Mouse (Mus musculus) megakaryocyte, embryonic 14.5 days (primary cell): Measurements from ENCODE around the gene Minos1. TPM values are rescaled to one million over a fixed set of nuclear protein-coding genes. Genes with fewer than 3 reads are reported as not detected.

Experiments
- H3K27me3 ChIP-seq: replicated peaks from 2 replicates; pipeline ENCODE3; 2012; ENCODE audit warnings: inconsistent platforms
- H3K36me3 ChIP-seq: replicated peaks from 2 replicates; pipeline ENCODE3; 2012; ENCODE audit warnings: low read length, inconsistent platforms, mixed read lengths
- H3K4me1 ChIP-seq: 2 replicates; pipeline ENCODE4 v1.6.1; 2012; ENCODE audit warnings: inconsistent platforms
- H3K4me3 ChIP-seq: replicated peaks from 2 replicates; pipeline ENCODE3; 2012; ENCODE audit warnings: moderate library complexity, mild to moderate bottlenecking, inconsistent platforms
- H3K9me3 ChIP-seq: 2 replicates; pipeline ENCODE4 v1.6.1; 2012; ENCODE audit warnings: inconsistent platforms
- FLI1 ChIP-seq: IDR thresholded peaks from 2 replicates; pipeline ENCODE4 v1.6.1; 2012; ENCODE audit warnings: low read length, inconsistent platforms, mixed read lengths
- GATA1 ChIP-seq: IDR thresholded peaks from 3 replicates; pipeline ENCODE4 v1.6.1; 2012; ENCODE audit warnings: mixed read lengths, low read length, inconsistent platforms, borderline replicate concordance
- polyA plus RNA-seq: library from polyadenylated mRNA; stranded (reverse); fragments of >175 nt; gene quantifications from 2 replicates; pipeline ENCODE4 v1.2.3, GENCODE M21; 2012; ENCODE audit warnings: low replicate concordance; ENCODE audit not compliant: insufficient read depth

Gene Minos1
- polyA plus RNA-seq, 1 experiment: 27.4 TPM

GRCm38 (mm10) chr4:139167107-139167506 lies 36.2 kb upstream of the Minos1 start:
- H3K4me3 ChIP-seq: no peak overlapping the region
- H3K36me3 ChIP-seq: no peaks in the 10 kb centered on the region
- peaks cover 29% of the 10 kb centered on the region for H3K27me3 ChIP-seq
- H3K4me1 ChIP-seq: 0 out of 2 replicates have a peak, but pooled peaks cover 5% of the 10 kb centered on the region
- TF ChIP-seq FLI1 (no peak), GATA1 (no peak)
- H3K9me3 ChIP-seq: peaks cover 7% of the 10 kb centered on the region; the same call in 1 of the 2 replicates

- Histone ChIP-seq H3K27me3 (peaks cover 27% of the 10 kb centered on the region), H3K4me1 (0 out of 2 replicates have a peak, but pooled peaks cover 5% of the 10 kb centered on the region), H3K36me3 (no peaks in the 10 kb centered on the region), H3K9me3 (peaks cover 7% of the 10 kb centered on the region; the same call in 1 of the 2 replicates), H3K4me3 (no peak overlapping the region)
- TF ChIP-seq FLI1: no peak
- TF ChIP-seq GATA1: no peak
These were observed 35.3 kb upstream of the Minos1 start for GRCm38 (mm10) chr4:139166244-139166643.

- peaks cover 7% of the 10 kb centered on the region; the same call in 1 of the 2 replicates for H3K9me3 ChIP-seq
- no peak overlapping the region for H3K4me3 ChIP-seq
- H3K36me3 ChIP-seq: no peaks in the 10 kb centered on the region
- peaks cover 30% of the 10 kb centered on the region for H3K27me3 ChIP-seq
- 0 out of 2 replicates have a peak, but pooled peaks cover 5% of the 10 kb centered on the region for H3K4me1 ChIP-seq
- TF ChIP-seq GATA1 (no peak), FLI1 (no peak)
These were observed 34.3 kb upstream of the Minos1 start for GRCm38 (mm10) chr4:139165259-139165658.

- no peaks in the 10 kb centered on the region for H3K36me3 ChIP-seq
- TF ChIP-seq FLI1 (no peak), GATA1 (no peak)
- H3K9me3 ChIP-seq: peaks cover 14% of the 10 kb centered on the region; the same call in 1 of the 2 replicates
These were observed 33.2 kb upstream of the Minos1 start for GRCm38 (mm10) chr4:139164082-139164481.

GRCm38 (mm10) chr4:139161076-139161475 lies 30.2 kb upstream of the Minos1 start:
- H3K9me3 ChIP-seq: peaks cover 14% of the 10 kb centered on the region; the same call in 1 of the 2 replicates
- TF ChIP-seq FLI1 (no peak), GATA1 (no peak)
- no peaks in the 10 kb centered on the region for H3K4me1 ChIP-seq
- H3K36me3 ChIP-seq: no peaks in the 10 kb centered on the region
- no peak overlapping the region for H3K4me3 ChIP-seq
- H3K27me3 ChIP-seq: peaks cover 40% of the 10 kb centered on the region

More at GRCm38 (mm10) chr4:139164082-139164481, 33.2 kb upstream of the Minos1 start:
- peaks cover 27% of the 10 kb centered on the region for H3K27me3 ChIP-seq
- no peaks in the 10 kb centered on the region for H3K4me1 ChIP-seq
- H3K4me3 ChIP-seq: no peak overlapping the region

- peaks cover 42% of the 10 kb centered on the region for H3K27me3 ChIP-seq
- no peaks in the 10 kb centered on the region for H3K36me3 ChIP-seq
- peaks cover 14% of the 10 kb centered on the region; the same call in 1 of the 2 replicates for H3K9me3 ChIP-seq
- H3K4me1 ChIP-seq: no peaks in the 10 kb centered on the region
- no peak overlapping the region for H3K4me3 ChIP-seq
- TF ChIP-seq GATA1 (no peak), FLI1 (no peak)
These were observed 27.4 kb upstream of the Minos1 start for GRCm38 (mm10) chr4:139158350-139158749.

- no peak for TF ChIP-seq FLI1
- peaks cover 42% of the 10 kb centered on the region for H3K27me3 ChIP-seq
- no peak overlapping the region for H3K4me3 ChIP-seq
- H3K4me1 ChIP-seq: no peaks in the 10 kb centered on the region
- peaks cover 7% of the 10 kb centered on the region; the same call in 1 of the 2 replicates for H3K9me3 ChIP-seq
- H3K36me3 ChIP-seq: no peaks in the 10 kb centered on the region
These were observed 25.6 kb upstream of the Minos1 start for GRCm38 (mm10) chr4:139156538-139156937.

- H3K4me3 ChIP-seq: no peak overlapping the region
- peaks cover 40% of the 10 kb centered on the region for H3K27me3 ChIP-seq
- H3K9me3 ChIP-seq: peaks cover 18% of the 10 kb centered on the region
- H3K36me3 ChIP-seq: no peaks in the 10 kb centered on the region
- no peaks in the 10 kb centered on the region for H3K4me1 ChIP-seq
- TF ChIP-seq GATA1 (no peak), FLI1 (no peak)
These were observed 23.8 kb upstream of the Minos1 start for GRCm38 (mm10) chr4:139154576-139155307.

GRCm38 (mm10) chr4:139151370-139151769 lies 20.5 kb upstream of the Minos1 start:
- no peak for TF ChIP-seq GATA1
- TF ChIP-seq FLI1: no peak
- Histone ChIP-seq H3K9me3 (peaks cover 33% of the 10 kb centered on the region), H3K4me1 (peaks cover 5% of the 10 kb centered on the region; the same call in 1 of the 2 replicates), H3K27me3 (peaks cover 31% of the 10 kb centered on the region), H3K36me3 (no peaks in the 10 kb centered on the region), H3K4me3 (no peak overlapping the region)

- TF ChIP-seq GATA1 (no peak), FLI1 (no peak)
- peaks cover 38% of the 10 kb centered on the region for H3K9me3 ChIP-seq
These were observed 15.8 kb upstream of the Minos1 start for GRCm38 (mm10) chr4:139146760-139147159.

More at GRCm38 (mm10) chr4:139146760-139147159, 15.8 kb upstream of the Minos1 start:
- Histone ChIP-seq H3K27me3 (peaks cover 16% of the 10 kb centered on the region), H3K4me1 (peaks cover 5% of the 10 kb centered on the region; the same call in 1 of the 2 replicates), H3K36me3 (no peaks in the 10 kb centered on the region), H3K4me3 (no peak overlapping the region)
